Mouse (Mus musculus): ENCODE measurements around the gene Frmd7.

The Frmd7 gene

DNA sequence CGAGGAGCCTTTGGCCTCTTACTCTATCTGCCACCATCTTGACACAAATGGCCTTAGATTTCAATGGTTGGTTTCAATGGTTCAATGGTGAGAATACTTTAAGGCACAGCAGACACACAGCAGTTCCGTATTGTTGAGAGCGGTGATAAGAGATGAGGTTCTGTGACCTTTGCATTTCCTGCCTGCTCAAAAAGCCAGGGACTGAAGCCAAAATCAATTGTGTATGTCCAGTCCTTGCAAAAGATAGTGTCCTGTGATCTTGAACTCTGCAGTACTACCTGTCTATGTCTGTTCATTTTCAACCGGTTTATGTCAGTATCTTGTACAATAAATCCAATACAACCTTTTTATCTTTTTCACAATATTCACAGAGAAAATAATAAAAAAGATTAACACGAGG, 77.8 kb downstream of the Frmd7 start:
- no peak for DNase-seq (ENCODE audit: low read depth, low spot score)

DNA sequence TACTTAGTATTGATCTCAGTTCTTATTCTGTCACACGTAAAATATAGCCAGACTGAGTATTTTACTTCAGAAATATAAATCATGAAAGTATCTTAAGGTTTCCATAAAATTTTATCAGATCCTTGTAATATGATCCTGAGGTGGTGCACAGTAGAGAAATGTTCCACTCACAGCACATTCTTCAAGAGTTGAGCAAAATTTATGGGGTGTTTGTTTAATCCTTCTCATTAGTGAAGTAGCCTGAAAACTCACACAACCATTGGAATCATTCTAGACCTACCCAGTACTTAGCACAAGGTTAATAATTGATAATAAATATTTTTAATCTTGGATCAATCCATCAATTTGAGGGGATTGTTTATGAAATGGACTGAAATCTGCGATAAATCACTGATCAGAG, 78.7 kb downstream of the Frmd7 start:
- DNase-seq (ENCODE audit: low read depth, low spot score): no peak

DNA sequence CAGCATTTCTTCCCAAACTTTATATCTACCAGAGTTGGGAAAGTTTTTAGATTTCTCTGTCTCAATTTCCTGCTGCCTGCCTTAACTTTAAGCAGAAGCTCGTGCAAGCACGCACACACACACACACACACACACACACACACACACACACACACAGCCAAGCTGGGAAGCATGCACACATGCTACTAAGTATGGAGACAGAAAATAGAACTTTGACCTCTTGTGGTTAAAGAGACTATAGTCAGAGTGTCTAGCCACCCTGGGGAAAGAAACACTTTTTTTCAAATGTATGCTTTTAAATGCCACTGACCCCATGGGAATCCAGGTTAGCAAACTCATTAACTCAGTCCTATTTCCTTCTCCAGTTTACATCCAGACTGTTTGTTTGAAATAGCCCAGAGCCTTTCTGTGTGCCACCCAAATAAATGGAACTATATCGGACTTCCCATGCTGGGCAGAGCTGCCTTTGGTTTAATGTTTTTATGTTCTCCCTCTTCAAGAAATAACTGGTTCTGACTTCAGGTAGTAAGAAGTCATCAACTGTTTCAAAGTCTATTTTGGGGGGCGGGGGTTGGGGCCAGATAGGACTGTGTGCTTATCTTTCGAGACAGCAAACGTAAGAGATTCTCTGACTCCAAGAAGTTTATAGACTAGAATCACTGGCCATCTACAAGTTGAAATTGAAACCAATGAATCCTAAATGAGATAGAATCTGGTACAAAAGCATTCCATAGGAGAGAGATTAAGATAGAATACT, 91.9 kb downstream of the Frmd7 start:
- peak; percentile 1 for DNase-seq (ENCODE audit: low read depth, low spot score)
